Mouse (Mus musculus): Measurements from ENCODE around the gene Ajuba.

The Ajuba gene

DNA sequence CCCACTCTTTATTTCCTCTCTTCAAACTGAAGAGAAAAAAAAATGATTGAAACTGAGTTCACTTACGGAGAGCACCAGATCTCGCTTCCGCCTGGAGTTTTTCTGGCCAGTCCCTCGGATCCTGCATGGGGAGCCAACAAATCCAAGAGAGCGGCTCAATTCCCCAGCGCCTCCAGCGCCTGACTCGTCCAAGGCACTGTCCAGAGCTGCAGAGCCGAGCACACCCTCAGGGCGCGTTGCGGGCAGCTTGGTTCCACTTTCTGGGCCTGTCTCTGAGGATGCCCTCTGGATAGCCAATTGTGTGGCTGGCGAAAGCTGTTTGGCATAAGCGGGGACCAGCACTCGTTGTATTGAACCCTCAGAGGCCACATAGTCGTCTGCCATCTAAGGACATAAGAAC, 13.7 kb upstream of the Ajuba start:
- no peak for DNase-seq

DNA sequence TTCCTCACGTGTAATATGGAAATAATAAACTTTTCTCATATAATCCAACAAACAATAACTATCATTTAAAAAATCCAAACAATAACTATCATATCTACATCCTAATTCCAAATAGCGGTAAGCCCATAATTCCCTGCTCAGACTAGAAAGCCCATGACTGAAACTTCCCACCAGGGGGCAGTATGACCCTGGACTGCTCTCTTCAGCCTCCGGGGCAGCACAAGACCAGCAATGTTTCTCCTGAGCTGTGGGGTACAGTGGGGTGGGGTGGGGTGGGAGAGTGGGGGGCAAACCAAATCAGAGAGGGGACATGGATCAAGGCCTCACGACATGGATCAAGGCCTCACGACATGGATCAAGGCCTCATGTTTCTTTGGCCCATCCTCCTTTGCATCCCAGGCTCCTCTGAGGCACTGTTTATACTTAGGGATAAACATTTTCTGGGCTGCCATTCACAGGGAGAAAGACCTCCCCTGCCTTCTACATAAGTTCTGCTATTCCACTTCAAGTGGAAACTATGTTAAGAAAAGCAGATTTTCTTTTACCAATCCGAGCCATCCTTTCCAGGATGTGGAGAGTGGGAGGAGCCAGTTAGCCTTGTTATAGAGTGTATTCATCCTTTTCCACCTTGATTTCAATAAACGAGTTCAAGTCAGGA, 6.5 kb upstream of the Ajuba start:
- peak; percentile 65 for DNase-seq

DNA sequence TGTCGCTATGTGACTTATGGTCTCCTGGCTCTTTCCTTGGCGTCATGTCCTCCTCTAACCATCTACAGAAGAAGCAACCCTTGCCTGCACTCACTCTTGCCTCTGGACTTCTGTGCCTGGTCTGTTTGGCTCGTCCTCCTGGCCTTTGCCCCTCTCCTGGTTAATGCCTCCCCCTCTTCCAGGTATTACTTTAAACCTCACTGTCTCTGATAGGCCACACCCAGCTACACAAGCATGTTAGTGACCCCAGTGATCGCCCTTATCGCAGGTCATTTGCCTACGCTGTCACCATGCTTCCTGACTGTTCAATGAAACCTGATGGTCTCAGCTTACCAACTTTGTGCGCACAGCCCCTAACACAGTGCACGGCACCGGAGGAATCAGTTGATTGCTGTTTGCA, 5.2 kb upstream of the Ajuba start:
- no peak for DNase-seq

DNA sequence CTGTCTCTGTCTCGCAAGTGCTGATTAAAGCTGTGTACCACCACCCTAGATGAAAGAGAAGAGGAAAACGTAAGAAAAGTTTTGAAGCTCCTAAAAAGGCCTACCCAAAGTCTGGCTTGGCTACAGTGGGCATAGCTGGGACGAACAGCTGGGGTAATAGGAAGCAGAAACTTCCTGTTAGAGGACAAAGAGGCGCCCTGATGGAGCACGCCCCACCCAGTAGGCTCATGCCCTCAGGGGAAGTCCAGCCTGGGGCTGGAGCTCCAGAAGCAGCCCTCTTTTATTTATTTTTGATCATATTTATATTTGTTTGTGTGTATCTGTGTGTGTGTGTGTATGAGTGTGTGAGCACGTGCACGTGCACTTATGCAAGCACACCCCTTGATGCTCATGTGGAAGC, 2.3 kb upstream of the Ajuba start:
- DNase-seq: no peak

DNA sequence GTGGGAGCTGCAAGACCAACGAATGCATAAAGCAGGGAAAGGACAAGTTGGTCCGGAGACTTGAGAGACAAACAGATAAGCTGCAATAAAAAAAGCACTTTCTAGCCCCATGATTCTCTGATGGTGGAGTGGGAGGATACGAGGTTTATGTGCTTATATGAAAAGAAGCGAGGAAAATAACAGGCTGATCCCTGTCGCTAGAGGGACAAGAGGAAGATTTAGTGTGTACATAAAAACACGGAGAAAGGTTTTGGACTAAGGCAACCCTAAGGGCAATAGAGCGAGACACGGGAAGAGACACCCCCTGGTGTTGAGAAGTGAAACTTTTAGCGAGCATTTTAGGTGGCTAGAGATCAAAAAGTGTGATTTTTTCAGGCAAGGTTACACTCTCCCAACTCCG, 705 bp upstream of the Ajuba start:
- DNase-seq: no peak

DNA sequence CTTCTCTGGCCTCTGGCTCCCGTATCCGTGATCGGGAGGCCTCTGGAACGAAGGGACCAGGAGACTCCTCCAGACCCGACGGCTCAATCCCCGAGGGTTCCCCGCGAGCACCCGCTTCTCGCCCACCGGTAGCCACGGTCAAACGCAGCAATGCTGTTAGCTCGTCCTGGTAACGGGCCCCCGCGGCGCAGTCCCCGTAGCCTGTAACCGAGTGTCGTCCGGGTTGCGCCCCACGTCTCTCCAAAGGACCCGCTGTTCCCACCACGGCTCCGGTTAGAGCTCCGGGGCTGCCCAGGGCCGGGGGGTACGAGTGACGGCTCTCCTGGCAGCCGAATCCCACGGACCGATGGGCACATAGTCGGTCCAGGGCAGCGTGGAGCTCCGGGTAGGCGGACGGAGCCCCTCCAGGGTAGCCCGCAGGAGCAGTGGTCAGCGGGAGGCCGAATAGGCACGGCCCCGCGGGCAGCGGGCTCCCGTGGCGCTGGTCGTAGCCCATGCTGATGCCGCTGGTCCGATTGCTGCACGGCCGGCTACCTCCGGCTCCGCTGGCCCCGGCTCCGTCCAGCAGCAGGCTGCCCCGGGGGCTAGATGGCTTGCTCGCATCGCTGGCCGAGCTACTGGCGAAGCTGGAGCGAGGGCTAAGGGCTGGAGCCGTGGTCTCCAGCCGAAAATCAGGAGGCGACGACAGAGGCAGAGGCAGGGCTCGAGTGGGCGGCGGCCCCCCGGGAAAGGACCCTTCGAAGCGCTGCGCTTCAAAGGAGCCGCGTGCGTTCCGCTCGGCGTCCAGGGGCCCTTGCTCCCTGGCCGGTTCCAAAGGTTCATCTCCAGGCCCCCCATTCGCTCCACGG, 893 bp downstream of the Ajuba start:
- no peak for DNase-seq

GRCm38 (mm10) chr14:54575631-54576030, 1.7 kb downstream of the Ajuba start:
- DNase-seq: peak; percentile 46

GRCm38 (mm10) chr14:54575031-54575430, 2.3 kb downstream of the Ajuba start:
- no peak for DNase-seq

- no peak for DNase-seq
These were observed 3.1 kb downstream of the Ajuba start for GRCm38 (mm10) chr14:54574253-54574652.

- no peak for DNase-seq
These were observed 4.3 kb downstream of the Ajuba start for GRCm38 (mm10) chr14:54572790-54573736.

DNA sequence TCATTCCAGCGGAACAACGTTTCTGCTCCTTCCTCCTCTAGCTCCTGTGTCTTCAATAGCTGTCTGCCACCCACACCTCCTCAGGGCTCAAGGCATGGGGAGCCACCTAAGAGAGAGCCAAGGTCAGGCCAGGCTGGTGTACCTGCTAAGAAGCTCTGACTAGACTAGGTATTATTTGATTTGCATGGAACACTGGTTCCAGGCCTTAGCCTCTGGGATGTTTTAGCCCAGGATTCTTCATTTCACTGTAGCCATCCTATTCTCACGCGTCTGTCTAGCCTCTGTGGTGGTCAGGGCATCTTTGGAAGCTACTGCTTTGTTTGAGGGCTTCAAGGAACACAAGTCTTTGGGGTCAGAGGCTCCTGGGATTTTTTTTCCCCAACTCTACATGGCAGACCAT, 5.2 kb downstream of the Ajuba start:
- no peak for DNase-seq

DNA sequence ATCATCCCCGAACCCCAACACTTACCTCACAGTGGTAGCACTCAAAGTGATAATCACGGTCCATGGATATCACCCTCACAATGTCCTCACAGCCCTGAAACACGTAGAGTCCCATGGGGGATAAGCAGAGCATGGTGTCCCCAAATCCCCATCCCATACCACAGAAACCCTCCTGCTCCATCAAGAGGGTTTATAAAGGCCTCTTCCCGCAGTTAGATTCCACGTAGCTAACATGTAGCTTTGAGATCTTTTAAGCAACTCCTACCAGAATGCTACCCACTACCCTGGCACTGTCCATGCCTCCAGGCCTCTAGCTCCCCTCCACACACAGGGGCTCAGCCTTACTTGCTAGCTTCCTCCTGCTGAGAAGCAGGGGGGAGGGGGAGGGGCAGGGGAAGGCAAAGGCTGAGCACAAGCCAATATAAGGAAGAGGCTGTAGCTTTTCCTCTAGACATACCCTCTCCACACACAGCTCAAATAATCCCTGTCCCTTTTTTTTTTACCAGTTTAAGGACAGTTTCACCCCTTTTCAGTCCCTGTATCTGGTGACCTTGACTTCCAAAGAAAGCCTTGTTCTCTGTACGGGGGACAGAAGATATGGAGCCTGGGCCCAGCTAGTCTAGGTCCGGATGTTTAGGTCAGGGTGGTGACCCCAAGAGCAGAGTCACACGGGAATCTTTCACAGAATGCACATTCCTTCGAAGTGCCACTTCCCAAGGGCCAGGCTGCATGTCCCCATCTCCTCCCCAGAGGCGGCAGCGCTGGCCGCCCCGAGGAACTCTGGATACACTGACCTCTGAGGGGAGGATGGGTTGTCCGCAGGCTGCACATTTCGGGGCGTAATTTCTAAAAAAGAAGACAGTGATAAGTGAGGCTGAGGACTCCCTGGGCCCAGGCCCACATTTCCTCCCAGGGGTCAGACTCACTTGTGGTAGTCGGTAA, 7.6 kb downstream of the Ajuba start:
- no peak for DNase-seq

DNA sequence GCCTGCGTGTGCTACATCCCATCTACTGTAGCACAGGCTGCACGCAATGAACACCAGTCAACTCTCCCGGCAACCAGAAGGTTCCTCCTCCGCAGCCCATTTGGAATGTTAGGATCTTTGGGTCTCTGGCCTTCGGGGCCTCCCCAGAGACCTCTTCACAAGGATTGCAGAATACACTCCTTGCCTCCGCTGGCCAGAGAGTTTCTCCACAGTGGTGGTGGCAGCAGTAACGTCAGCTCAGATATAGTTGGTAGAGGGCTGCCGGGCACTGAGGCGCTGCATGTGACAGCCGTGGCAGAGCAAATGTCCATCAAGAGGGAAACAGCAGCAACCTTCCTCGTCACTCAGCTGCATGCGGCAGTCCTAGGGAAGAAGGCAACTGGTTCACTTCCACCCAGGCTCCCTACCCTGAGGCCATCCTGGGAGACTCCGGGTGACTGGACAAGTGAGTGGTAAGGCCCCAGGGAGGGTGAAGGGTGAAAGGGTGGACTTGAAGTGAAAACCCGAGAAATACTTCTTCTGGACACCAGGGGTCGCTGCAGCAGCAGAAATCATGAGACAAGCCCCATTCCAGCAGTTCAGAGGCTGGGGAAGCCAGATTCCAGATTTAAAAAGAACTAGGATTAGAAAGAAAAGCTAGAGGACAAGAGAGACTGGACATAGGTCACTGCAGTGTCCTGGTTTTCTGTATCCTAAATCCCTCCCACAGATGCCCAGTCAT, 8.5 kb downstream of the Ajuba start:
- peak; percentile 65 for DNase-seq

GRCm38 (mm10) chr14:54560527-54561242, 16.7 kb downstream of the Ajuba start:
- DNase-seq: no peak

DNA sequence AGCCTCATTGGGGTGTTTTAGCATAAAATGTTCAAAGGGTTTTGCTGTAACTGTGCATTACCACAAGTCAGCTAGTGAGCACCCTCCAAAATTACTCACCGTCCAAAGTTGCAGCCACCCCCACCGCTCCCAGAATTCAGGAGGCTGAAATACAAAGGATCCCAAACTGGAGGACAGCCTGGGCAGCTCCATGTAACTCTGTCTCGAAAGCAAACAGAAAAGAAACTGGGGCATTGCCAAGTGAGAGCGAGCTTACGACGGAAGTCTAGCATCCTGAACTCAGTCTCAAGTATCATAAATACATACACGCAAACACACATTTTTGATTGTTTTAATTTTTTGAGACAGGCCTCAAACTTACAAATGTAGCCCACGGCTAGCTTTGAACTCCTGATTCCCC, 20.0 kb downstream of the Ajuba start:
- DNase-seq: no peak

- peak; percentile 65 for DNase-seq
These were observed 23.2 kb downstream of the Ajuba start, which contains the start of gene Haus4 for GRCm38 (mm10) chr14:54553975-54554769. Gene Haus4, minus strand, starts transcription at chr14:54554616.

- DNase-seq: no peak
These were observed 23.8 kb downstream of the Ajuba start for GRCm38 (mm10) chr14:54553454-54553974.

DNA sequence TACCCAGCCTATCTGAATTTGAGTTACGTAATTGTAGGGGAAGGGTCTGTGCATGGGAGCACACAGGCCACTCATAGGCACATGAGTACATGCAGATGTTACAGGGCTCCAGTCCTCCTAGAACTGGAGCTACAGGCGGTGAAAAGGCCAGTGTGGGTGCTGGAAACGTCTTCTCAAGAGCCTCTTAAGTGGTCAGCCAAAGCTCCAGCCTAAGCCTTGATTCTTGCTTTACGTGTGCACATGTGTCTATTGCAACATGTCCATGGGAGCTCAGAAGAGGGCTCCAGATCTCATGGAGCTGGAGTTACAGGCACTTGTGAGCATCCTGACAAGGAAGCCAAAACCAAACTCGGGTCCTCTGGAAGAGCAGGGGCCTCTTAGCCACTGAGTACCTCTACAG, 32.7 kb downstream of the Ajuba start:
- no peak for DNase-seq

DNA sequence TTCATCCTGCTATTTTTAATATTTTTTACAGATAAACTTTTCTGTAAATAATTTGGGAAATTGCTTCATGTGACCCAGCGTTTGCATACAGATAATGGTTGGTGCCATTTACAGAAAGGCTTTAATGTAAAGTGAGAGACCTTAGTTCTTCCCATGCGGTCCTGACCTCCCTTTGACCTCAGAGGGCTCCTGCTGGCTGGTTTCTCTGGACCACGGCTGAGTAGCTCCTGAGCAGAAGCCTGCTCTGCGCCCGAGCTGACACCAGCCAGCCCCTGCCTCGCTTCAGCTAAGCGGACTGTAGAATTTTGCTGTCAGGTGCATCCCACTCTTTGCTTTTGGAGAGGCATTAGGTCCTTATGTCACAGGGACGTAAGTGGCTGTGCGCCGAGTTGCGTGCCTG, 36.6 kb downstream of the Ajuba start:
- DNase-seq: no peak

GRCm38 (mm10) chr14:54538580-54538979, 38.8 kb downstream of the Ajuba start:
- DNase-seq: no peak

Data from right cerebral cortex, postnatal 14 days (tissue).